Mouse (Mus musculus) adrenal gland, adult 8-10 months (tissue): Measurements from ENCODE around the gene Reln. TPM values are rescaled to one million over a fixed set of nuclear protein-coding genes. Genes with fewer than 3 reads are reported as not detected.

Source experiments
- DNase-seq: peaks from one replicate; pipeline ENCODE4 v3.0.0; 2022
- total RNA-seq, 4 experiments: library from RNA; stranded (reverse); gene quantifications; 2 replicates each; pipeline ENCODE4 v1.2.4; 2022

The Reln gene
- total RNA-seq, 4 experiments from 2014 or later: 0.83 to 2.4 (median 1.4) TPM

- peak; percentile 22 for DNase-seq
Observed at GRCm38 (mm10) chr5:21987711-21988110, 356.8 kb downstream of the Reln start.

- peak; percentile 19 for DNase-seq
Observed at GRCm38 (mm10) chr5:21986311-21986710, 358.2 kb downstream of the Reln start.

- DNase-seq: no peak
Observed at GRCm38 (mm10) chr5:21983021-21983667, 361.4 kb downstream of the Reln start.

- no peak for DNase-seq
Observed at GRCm38 (mm10) chr5:21981216-21981615, 363.3 kb downstream of the Reln start.

DNA sequence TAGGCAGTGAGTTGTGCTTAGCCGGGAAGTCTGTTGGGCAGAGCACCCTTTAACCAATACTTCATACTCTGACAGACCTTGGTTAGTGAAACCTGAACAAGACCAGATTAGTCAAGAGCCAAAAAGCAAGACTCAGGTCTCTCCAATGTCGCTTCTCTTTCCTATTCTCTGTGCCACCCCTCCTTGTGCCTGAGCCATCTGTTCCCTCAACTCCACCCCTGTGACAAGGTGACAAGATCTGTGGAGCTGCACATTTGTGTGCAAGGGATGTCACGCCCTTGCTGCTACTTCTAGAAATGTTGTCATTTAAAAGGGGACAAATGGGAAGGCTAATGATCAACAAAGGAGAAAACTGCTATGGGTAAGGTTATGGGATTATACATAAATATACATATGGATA is 364.0 kb downstream of the Reln start:
- no peak for DNase-seq

DNA sequence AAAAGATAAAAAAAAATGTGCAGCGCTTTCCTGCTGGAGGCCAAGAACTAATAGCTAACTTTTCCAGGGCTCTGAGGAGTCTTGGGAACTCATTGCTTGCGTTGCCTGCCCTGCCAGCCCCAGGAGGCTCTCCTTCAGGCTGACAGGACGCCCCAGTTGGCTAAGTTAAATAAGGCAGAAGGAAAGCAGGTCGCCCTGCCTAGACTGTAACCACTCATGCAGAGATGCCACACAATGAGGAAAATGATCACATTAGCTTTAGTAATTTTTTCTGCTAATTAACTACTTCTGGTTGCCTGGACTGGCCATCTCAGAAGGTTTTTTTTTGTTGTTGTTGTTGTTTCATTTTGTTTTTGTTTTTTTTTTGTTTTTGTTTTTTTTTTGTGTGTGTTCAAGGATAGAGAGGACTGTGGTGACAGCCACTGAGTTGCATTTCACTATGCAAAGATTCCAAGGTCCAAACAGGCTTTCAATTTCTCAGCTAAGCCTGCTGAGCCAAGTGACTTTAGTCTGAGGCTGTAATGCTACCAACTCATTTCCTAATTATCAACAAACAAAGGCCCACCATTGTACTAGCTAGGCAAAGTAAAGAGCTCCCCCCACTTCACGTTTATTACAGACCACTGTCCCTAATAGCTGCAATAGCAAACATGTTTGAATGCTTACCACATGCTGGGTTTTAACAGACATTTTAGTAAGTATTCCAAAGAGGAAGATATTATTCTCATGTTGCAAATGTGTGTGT is 371.1 kb downstream of the Reln start:
- DNase-seq: no peak

DNA sequence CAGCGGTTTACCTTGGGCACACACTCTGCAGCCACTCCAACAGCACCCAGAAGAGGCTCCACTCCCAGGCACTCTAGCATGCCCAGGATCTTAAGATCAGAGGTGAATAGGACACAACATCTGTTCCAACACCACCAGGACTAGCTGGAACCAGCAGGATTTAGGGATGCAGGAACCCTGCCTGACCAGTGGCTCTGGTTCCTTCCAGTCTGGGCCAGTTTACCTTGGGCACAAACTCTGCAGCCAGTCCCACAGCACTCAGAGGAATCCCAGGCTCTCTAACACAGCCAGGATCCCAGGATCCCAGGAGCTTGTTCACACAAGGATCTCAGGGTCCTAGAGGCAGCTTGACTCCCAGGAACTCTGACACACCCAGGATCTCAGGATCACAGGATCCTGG is 382.7 kb downstream of the Reln start:
- no peak for DNase-seq

DNA sequence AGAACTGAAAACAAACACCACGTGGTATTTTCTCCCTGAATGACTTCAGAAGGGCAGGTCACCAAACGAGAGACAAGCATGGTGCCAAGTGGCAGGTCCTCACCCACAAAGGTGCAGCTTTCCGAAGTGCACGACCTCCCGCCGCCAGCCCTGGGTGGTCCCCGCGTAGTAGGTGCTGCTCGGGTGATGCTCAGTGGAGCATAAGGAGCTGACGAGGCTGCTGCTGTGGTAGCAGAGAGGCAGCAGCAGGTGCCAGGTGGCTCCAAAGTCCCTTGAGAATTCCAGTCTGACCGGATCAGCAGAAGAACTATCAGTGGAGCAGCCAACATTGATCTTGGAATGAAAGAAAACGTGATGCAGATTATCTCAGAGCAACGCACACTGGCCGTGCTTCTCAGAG is 384.4 kb downstream of the Reln start:
- DNase-seq: no peak

GRCm38 (mm10) chr5:21957586-21957985 is 386.9 kb downstream of the Reln start:
- no peak for DNase-seq

DNA sequence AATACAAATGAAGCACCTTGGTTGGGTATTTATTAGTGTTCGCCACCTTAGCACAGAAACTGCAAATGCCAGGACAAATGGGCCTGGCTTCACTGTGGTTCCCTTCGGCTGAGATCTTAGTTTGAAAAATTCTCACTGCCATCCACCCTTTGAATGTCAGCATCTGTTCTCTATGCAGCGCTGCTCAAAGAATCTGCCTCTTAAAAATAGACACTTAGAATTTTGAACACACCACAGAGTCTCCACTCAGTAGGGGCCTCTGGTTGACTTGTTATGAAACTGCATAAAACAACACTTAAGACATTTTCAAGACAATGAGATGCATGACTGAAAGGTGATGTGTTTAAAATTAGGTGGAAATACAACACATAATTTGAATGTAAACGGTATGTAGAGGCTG is 387.4 kb downstream of the Reln start:
- no peak for DNase-seq

DNA sequence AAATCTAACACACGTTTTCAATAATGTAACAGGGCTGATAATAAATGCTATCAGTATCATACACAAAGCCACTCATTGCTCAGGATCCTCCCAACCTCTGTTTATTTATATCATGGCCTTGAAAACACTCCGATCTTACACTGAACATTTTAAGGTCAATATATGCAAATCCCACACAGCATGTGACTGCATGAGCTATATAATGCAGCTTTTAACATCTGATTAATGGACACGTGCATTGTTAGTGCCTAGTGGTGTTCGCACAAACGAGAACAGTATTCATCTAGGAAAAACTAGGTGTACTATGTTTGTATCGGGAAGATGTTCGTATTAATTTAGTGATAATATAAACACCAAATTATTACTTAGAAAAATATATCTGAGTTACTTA is 395.0 kb downstream of the Reln start:
- no peak for DNase-seq

GRCm38 (mm10) chr5:21948736-21949506 is 395.6 kb downstream of the Reln start:
- no peak for DNase-seq

- no peak for DNase-seq
Observed at GRCm38 (mm10) chr5:21947610-21948381, 396.7 kb downstream of the Reln start.

DNA sequence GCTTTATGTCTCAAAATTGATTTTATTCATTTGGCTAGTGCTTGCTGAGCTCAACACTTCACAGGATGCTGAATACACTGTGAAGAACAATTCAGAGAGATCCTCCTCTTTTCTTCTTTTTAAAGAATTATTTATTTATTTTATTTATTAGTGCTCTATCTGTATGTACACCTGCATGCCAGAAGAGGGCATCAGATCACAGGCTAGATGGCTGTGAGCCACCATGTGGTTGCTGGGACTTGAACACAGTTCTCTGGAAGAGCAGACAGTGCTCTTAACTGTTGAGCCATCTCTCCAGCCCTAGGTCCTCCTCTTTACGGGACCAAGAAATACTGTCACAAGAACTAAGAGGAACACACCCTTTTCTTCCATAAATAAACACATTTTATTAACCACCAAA is 399.9 kb downstream of the Reln start:
- no peak for DNase-seq

DNA sequence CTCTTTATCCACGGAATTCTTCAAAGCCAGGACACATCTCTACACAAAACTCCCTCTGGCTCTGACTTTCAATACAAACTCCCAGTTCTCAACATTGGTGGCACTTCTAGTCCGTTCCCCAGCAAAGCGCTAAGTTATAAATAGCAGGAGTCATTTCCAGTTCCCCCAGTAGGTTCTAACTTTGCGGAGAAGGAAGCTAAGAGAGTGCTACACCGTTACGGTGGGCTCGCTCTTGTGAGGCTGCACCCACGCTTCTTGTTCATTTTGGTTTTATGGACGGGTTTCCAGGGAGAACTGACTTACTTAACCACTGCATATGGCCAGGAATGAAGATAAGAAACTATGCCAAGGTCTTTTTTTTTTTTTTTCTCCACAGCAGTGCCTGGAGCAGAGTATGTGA is 405.1 kb downstream of the Reln start:
- DNase-seq: no peak

DNA sequence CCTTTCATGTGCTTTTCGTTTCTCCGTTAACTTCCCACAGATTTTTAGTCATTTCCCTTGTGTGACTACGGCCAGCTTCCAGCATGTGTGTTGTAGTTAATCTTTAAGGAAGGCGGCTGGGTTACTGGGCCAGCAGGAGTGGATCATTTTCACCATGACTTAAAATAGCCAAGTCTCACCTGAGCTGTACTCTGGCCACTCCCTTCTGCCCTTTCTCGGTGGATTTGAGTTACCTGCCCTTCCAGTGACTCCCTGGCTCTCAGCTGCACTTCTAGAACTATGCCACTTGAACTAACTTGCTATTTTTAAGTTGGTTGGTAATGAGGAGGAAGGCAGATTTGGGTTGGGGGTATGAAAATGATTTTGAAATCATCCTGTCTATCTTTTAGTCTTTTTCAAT is 406.4 kb downstream of the Reln start:
- DNase-seq: no peak

DNA sequence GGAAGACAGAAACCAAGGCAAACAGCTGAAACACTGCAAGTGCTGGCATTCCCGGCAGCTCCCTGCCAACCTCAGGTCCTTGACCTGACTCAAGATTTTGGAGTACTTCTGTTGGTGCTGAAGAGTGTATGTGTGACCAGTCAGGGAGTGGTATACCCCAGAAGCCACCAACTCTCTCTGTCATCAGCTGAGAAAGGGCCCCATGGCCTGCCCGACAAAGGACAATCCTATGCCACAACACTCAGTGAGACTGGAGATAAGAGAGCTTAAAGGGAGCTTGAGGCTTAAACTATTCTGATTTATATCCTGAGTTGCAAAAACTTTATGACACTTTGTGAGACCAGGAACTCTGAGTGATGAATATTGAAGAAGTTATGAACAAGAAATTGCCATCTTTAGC is 407.9 kb downstream of the Reln start:
- no peak for DNase-seq

DNA sequence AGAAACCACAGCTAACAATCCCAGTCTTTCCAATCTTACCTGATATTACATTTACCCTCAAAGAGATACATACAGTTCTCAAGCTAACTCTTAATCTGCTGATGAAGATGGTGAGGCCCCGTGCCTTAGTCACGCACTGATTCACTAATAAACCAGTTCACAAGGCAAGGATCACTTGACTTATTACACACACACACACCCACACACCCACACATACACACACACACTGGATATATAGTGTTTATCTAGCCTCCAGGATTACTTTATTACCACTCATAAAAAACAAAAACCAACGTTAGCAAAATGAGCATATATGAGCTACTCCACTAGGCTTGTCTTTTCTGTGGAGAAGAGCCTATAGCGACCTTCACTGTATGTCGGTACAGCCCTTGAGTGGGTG is 408.4 kb downstream of the Reln start:
- DNase-seq: no peak

- DNase-seq: no peak
Observed at GRCm38 (mm10) chr5:21934811-21935396, 409.6 kb downstream of the Reln start.

DNA sequence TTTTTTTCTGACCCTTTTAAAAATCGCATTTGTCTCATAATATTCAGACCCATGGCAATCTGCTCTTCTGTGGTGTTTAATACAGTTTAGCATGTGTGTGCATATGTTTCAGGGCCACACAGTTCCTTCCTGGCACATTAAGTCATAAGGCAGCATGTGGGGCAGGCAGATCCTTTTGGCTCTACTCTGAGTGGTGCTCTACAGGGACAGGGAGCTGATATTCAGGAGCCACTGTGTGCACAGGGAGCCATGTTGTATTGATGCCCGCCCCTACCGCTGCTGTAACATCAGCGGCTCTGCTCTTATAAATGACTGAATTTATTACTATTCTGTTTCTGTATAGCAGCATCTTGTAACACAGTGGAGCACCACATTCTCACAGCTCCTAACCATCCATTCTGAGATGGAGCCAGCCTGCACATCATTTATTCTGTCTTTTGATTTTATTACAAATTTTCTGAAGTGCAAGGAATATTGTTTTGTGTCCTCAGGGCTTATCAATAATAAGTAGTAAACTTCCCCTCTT is 410.3 kb downstream of the Reln start:
- no peak for DNase-seq

- DNase-seq: no peak
Observed at GRCm38 (mm10) chr5:21933340-21934075, 411.0 kb downstream of the Reln start.
